Mouse (Mus musculus) urinary bladder, adult 2 months (tissue): ENCODE measurements around the gene Egf. TPM values are rescaled to one million over a fixed set of nuclear protein-coding genes. Genes with fewer than 3 reads are reported as not detected.

Experiments
- DNase-seq: peaks from one replicate; pipeline ENCODE4 v3.0.0; 2022; ENCODE audit warnings: low spot score
- polyA plus RNA-seq: library from polyadenylated mRNA; depleted of rRNA; stranded (reverse); fragments of >200 nt; gene quantifications from 2 replicates; pipeline ENCODE4 v1.2.3, GENCODE M21; 2012; rRNA removed

The Egf gene
- polyA plus RNA-seq, 1 experiment: 2.4 TPM

DNA sequence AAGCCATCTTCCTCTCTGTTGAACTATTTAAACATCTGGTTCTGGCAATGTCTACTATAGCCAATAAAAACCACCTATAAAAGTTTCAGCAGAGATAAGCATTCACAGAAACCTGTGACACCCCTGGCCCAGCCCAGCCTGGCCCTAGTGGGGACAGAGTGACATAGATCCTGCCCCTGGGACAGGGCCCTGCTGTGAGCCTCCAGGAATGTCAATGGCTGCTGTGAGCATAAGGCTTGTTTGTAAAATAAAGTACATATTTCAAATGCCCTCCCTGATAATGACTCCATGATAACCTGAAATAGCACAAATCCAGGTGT is 104.9 kb downstream of the Egf start:
- no peak for DNase-seq

DNA sequence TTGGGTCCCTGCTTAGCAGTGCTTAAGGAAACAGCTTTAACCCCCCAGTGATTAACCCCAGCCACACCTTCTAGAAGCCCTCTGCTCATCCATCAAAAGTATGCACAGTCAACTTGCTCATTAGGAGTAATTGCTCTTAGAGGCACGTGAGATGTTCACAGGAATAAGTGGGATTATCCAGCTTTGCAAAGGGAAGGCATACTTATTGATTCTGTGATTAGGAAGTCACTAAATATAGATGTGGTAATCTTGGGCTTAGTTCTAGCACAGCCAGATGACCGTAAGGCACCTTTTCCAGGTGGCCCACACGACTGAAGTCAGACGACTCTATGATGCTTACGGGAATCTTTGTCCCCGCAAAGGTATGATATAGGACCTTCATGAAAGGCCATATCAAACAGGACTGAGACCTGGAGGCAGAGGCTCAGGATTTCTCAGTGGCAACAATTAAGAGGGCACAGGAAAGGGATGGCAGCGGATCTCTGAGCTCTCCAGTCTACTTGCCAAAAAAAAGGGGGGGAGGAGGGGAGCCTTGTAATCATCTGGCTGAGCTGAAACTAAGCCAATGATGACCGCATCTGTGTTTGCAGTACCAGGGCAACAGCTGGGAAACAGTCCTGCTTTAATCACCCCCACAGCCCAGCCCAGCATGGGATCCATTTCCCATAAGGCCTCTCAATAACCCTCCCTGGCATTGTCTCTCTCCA is 105.4 kb downstream of the Egf start:
- DNase-seq: no peak

DNA sequence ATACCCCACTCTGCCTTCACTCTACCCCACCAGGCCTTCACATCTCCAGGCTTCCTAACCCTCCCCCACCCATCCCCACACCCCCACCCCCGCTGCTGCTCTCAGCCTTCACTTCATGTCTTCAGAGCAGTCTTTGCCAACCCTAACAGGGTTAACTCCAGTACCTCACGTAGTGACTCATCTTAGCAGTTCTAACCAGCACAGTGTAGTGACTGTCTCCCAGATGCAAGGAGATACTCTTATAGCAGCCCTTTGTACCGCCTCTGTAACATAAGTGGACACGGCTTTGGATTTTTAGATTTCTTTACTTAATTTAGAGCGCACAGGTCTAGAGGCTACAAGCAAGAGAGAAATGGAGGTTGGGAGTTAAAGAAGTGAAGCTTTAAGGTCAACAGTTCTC is 106.5 kb downstream of the Egf start:
- no peak for DNase-seq

DNA sequence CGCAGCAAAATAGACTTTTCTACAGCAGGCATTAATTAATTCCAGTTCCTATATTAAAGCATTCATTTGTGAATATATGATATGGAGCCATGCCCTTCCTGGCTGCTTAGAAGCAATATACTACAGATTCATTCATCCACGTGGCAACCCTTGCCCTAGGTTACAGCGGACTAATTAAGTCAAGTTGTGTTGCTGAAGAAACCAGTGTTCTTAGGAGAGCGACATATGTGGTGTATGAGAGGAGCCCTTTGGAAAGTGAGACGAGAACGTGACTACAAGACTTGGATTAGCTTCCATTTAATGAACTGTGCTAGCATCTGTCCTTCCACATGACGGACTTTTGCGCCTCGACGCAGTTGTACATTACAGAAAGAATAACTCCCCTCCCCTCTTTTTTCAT is 107.8 kb downstream of the Egf start:
- DNase-seq: no peak

DNA sequence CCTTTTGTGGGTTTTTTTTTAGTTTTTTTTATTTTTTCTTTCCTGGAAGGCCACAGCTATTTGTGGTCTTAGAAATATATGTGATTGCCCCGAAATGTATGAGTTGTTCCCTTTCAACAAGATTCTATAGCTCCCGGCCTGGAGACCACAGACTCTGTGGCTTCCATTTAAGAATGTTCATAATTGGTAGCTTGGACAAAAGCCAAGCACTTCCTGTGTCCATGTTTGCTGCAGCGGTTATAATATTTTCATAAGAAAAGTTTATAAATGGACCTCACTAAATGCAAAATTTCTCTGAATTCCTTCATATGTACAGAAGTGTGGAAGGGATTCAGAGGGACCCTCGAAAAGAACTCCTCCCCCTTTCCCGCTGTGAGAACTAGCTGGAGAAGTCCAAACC is 108.3 kb downstream of the Egf start:
- DNase-seq: no peak

DNA sequence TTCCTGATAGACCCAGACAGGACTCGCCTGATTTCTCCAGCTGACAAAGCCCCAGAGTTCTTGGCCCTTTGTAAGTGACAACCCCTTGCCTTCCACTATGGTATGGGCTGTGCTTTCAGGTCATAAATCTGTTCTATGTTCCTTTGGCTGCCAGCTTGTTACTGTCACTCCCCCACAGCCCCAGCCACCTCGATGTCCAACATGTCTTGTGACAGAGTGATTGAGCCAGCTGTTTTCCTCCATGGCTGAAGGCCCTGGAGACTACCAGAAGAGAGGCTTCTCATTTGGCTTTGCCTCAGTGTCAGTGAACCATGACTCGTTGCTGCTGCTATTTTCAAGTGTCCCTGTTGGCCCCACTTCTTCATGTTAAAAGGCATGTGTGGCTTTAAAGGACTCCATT is 109.7 kb downstream of the Egf start:
- no peak for DNase-seq

DNA sequence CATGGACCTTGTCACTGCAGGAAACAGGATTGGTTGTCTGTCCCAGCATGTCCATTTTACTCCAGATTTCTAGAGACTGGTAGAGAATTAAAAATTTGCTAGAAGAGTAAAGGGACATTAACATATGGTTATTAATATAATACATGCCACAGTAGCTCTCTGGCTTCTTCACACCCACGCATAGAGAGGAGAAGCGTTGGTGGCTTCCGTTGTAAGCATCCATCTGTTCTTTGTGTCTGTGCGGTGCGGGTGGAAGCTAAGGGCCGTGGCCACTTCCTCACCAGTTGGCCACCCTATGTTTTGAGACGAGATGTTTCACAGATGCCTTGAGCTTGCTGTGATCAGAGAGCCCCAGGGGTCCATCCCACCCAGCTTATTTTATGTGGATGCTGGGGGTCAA is 113.5 kb downstream of the Egf start:
- DNase-seq: no peak

DNA sequence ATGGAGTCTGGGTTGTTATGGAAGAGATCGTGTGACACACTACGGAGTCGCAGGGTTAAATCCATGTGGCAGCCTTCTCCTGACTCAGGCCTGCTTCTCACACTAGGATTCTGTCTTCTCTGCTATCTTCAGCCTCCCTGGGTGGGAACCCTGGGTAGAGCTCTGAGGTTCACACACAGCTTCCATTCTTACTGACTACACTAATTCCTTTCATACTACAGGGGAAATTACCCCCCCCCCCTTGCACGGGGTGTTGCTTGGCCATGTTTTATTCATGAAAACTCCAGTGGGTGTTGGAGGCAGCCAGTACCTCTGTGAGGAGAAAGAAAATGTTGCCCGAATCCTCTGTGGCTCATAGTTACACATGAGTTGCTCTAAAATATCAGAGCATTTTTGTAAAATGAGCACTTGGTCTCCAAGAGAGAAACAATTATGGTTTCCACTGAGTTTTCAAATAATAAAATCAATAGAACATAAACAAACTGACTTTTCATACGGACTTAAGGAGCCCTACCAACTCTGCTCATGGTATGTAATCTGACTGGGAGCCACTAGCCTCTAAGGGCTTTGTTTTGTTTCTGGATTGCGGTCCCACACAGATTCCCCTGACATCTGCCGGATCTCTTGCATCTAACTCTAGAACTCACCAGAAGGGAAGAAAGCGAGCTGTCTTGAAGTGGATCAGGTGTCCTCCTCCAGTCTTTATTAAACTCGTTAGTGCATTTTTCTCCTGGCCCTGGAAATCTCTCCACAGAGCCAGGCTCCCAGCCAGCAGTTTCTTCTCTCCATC is 114.7 kb downstream of the Egf start:
- DNase-seq: no peak

DNA sequence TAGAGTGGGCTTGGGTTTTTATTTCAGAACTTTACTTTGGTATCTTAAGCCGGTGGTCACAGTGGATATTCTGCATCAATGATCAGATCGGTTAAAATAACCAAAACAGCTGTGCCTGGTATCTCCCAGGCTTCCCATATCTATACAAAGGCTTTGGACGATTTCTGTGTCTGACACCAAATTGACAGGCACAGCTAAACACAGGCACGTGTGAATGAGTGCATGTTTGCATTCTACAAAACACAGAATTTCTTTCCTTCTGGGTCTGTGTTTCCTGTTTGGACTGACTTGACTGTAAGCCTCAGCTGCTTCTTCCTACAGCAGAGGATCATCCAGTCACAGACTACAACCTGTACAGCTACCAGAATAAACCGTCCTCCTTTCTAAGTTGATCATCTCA is 115.4 kb downstream of the Egf start:
- DNase-seq: no peak

DNA sequence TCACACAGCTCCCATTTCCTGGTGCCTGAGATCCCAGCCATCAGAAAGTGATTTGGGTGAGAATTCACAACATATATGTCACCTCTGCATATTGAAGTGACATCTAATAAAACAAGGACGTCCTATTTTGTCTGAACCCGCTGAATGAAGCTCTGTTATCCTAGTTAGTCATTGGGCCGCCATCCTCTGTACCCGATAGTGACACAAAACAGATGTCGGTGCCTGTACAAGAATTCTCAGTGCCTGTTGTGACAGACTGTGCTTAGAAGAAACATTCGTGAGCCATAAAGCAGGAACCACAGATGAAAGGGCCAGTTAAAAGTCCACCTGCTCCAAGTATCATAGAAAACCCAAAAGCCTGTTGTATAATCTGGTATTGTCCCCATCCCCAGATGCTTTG is 117.7 kb downstream of the Egf start:
- DNase-seq: no peak

DNA sequence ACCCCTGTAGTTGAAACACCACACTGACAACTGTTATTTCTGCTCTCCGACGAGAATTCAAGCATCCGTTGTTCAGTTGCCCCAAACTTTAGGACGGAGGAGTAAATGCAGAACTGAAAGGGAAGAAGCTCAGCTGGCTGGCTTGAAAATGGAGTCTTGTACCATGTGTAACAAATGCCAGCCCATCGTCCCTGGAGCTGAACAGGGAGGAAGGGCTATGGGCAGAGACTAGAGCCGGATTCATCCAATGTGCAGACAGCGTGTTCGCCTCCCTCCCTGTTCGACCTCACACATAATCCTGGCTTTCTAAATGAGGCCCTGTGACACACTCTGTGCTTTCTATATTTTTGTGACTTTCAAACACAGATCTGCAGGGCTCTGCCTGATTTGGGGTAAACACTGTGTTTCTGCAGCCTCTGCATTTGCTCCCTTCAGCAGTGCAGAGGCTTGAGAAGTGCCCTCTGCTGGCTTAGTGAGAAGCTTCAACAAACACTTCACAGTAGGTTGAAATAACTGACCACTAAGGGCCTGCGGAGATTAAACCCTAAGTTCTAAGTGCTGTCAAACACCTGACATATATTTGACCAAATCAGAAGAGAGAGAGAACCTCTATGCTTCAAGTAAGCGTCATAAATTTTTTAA is 120.7 kb downstream of the Egf start:
- no peak for DNase-seq

DNA sequence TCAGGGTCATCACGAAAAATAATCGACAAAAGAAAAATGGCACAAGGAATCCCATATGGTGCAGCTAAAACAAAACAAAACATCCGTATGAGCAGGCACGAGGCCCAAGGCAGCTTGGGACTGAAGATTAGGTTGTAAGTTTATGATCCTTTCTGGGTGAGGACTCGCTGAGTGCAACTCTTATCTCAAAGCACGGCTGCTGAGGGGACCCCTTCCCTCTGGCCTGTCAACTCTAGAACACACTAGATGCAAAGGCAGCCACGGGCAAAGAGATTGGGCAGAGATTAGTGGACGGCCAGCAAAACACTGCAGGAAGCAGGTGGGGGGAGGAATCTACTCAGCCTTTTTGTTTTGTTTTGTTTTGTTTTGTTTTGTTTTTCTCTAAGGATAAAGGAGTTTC is 121.6 kb downstream of the Egf start:
- DNase-seq: no peak

DNA sequence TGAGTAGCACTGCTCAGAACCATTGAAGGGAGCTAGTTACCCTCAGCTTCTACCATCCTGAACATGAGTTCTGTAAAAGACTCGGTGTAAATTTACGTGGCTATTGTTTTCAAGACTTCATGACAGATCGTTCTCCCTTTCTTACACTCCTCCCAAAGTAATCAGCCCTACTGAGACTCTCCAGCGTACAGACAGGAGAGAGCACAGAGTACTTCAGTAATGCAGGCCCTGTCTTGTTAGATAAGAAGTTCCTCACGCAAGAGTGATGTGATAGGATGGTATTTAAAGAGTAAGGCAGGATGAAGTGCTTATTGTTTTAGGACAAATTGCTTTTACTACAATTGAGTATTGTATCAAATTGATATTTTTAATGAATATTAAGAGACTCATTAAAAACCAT is 123.3 kb downstream of the Egf start:
- no peak for DNase-seq

DNA sequence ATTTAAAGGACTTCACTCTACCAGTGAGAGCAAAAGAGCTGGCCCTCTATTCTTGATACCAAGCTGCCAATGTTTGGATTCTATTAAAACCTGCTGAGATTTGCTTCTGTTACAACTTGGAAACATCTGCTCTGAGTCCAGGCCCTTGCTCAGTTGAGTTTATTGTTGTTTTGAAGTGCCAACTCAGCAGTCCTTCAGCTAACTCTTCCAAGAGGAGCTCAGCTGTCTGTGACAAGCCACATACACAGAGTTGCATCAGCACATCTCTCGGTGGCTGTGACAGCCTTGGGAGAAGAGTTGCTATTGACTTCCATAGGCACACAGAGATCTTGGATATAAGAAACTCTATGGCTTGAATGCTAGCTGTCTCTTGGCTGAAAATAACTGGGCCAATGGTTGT is 124.1 kb downstream of the Egf start:
- no peak for DNase-seq

Other genes with a start within 250 kb of the Egf start
- 29.1 and 34.2 TPM in 2 replicates for gene Elovl6, start 223.0 kb downstream of the Egf start, polyA plus RNA-seq
- gene Lrit3, start 48.7 kb upstream of the Egf start, polyA plus RNA-seq: 0.12 and 0.16 TPM in 2 replicates
- 0.19 and 0.24 TPM in 2 replicates for gene Rrh, start 67.3 kb upstream of the Egf start, polyA plus RNA-seq
- gene Gar1, start 76.1 kb upstream of the Egf start, polyA plus RNA-seq: 42.3 and 44.0 TPM in 2 replicates
- gene Cfi, start 80.6 kb upstream of the Egf start, polyA plus RNA-seq: 0.34 and 0.39 TPM in 2 replicates
- 20.2 and 23.8 TPM in 2 replicates for gene Pla2g12a, start 123.3 kb upstream of the Egf start, polyA plus RNA-seq
- 38.2 and 48.0 TPM in 2 replicates for gene Casp6, start 146.1 kb upstream of the Egf start, polyA plus RNA-seq
- gene Mcub, start 214.9 kb upstream of the Egf start, polyA plus RNA-seq: 12.2 and 12.5 TPM in 2 replicates